Mouse (Mus musculus) neural tube, embryonic 11.5 days (tissue): ENCODE data around the gene Chrna3. TPM values are rescaled to one million over a fixed set of nuclear protein-coding genes. Genes with fewer than 3 reads are reported as not detected.

ENCODE experiments used
- ATAC-seq: fragments of 200-750 bp; cut with Nextera tagmentation; 2 replicates; pipeline ENCODE4 v1.8.0; 2017; ENCODE audit warnings: moderate number of reproducible peaks, mild to moderate bottlenecking, moderate TSS enrichment, moderate library complexity; ENCODE audit not compliant: insufficient read depth, low FRiP score, low TSS enrichment
- DNase-seq: peaks from one replicate; pipeline ENCODE4 v3.0.0-alpha.2; 2015; ENCODE audit warnings: low spot score
- H3K27ac ChIP-seq: fragments of 300-500 bp; sonication (generic); 2 replicates; pipeline ENCODE4 v1.5.1; 2014; ENCODE audit warnings: low read depth, mild to moderate bottlenecking, low read length
- H3K27me3 ChIP-seq: fragments of 300-500 bp; sonication (generic); 2 replicates; pipeline ENCODE4 v1.6.1; 2014; ENCODE audit warnings: mild to moderate bottlenecking, low read length, mixed read lengths; ENCODE audit not compliant: control insufficient read depth, insufficient read depth
- H3K36me3 ChIP-seq: fragments of 300-500 bp; sonication (generic); 2 replicates; pipeline ENCODE4 v1.6.1; 2014; ENCODE audit warnings: mild to moderate bottlenecking, low read length, moderate library complexity, mixed read lengths; ENCODE audit not compliant: control insufficient read depth, insufficient read depth
- H3K4me1 ChIP-seq: fragments of 300-500 bp; sonication (generic); 2 replicates; pipeline ENCODE4 v1.6.1; 2014; ENCODE audit warnings: low read length, mixed read lengths; ENCODE audit not compliant: control insufficient read depth, insufficient read depth
- H3K4me2 ChIP-seq: fragments of 300-500 bp; sonication (generic); 2 replicates; pipeline ENCODE4 v1.6.1; 2014; ENCODE audit warnings: low read depth, mild to moderate bottlenecking, moderate library complexity
- H3K4me3 ChIP-seq: fragments of 300-500 bp; sonication (generic); 2 replicates; pipeline ENCODE4 v1.5.1; 2014; ENCODE audit warnings: low read depth, low read length
- H3K9ac ChIP-seq: fragments of 300-500 bp; sonication (generic); 2 replicates; pipeline ENCODE4 v1.6.1; 2014; ENCODE audit warnings: mild to moderate bottlenecking, low read length
- H3K9me3 ChIP-seq: fragments of 300-500 bp; sonication (generic); 2 replicates; pipeline ENCODE4 v1.6.1; 2016; ENCODE audit warnings: low read length; ENCODE audit not compliant: control insufficient read depth
- whole genome bisulfite sequencing: fragments of 180-500 bp; shearing (Covaris S2); extraction: QIAGEN DNeasy Blood & Tissue Kit; methylation state at CpG from one replicate; pipeline ENCODE4 v1.1.7; 2014; 5-methylcytosine and 5-hydroxymethylcytosine counted together
- polyA plus RNA-seq: library from polyadenylated mRNA; unstranded; fragments of >200 nt; fragmentation: Nextera tagmentation; extraction: Ambion mirVana; gene quantifications from 2 replicates; pipeline ENCODE4 v1.2.1, GENCODE M21; 2014

Gene Chrna3
- polyA plus RNA-seq: 35.0 and 37.5 TPM in 2 replicates

DNA sequence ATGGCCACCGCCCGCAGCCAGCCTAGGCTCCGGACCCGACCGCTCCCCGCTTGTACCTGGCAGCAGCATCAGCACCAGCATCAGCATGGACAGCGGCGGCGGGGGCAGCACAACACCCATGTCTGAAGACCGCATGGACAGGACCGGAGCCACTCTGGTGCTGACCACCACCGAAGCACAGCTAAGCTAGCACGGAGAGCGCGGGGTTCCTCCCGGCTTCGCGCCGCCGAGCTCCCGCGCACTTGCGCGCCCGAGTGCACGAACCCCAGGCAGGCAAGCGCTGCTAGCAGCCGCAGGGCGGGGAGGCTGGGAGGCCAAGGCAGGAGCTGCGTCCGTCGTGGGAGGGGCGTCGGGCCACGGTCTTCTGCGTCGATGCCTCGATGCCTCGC lies at the start of gene Chrna3:
TSS of gene Chrna3 (minus strand) at position 288 of the 389 bp plus-strand sequence.
- H3K9ac ChIP-seq: peak within 1 kb of the TSS; percentile 78
- no peaks in the 10 kb centered on the region for H3K9me3 ChIP-seq
- H3K4me1 ChIP-seq: 0 out of 2 replicates have a peak, but pooled peaks cover 3% of the 10 kb centered on the region
- ATAC-seq: peak; percentile 61
- peaks cover 25% of the 10 kb centered on the region for H3K27me3 ChIP-seq
- peak within 1 kb of the TSS; percentile 68 for H3K4me2 ChIP-seq
- DNase-seq: peak; percentile 74
- H3K27ac ChIP-seq: peak within 1 kb of the TSS; percentile 34
- WGBS: 0% methylated on average over 39 of the region's 39 CpGs
- peak within 1 kb of the TSS; percentile 51 for H3K4me3 ChIP-seq
- no peaks in the 10 kb centered on the region for H3K36me3 ChIP-seq

DNA sequence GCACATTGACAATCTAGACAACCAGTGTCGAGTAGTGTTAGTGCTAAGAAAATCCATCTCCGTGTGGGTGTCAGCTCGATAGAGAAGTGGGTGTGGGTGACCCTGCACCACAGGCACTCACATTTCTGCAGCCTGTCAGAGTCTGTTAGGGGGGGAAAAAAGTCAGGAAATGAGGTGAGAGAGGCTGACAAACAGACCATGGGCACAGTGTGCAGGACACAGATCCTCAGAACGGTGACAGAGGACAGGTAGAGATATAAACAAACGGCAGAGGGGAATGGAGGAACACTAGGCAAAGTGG lies 41.6 kb upstream of the Chrna3 start:
- H3K9ac ChIP-seq: no peak overlapping the region
- ATAC-seq: no peak
- H3K27me3 ChIP-seq: no peaks in the 10 kb centered on the region
- DNase-seq: no peak
- no peak overlapping the region for H3K4me3 ChIP-seq
- no peak overlapping the region for H3K4me2 ChIP-seq
- H3K4me1 ChIP-seq: 0 out of 2 replicates have a peak, but pooled peaks cover 4% of the 10 kb centered on the region
- WGBS: 60% methylated on average over 5 of the region's 5 CpGs
- no peaks in the 10 kb centered on the region for H3K9me3 ChIP-seq
- H3K36me3 ChIP-seq: no peaks in the 10 kb centered on the region
- H3K27ac ChIP-seq: 0 out of 2 replicates have a peak overlapping the region, but pooled peaks have one; percentile 41

DNA sequence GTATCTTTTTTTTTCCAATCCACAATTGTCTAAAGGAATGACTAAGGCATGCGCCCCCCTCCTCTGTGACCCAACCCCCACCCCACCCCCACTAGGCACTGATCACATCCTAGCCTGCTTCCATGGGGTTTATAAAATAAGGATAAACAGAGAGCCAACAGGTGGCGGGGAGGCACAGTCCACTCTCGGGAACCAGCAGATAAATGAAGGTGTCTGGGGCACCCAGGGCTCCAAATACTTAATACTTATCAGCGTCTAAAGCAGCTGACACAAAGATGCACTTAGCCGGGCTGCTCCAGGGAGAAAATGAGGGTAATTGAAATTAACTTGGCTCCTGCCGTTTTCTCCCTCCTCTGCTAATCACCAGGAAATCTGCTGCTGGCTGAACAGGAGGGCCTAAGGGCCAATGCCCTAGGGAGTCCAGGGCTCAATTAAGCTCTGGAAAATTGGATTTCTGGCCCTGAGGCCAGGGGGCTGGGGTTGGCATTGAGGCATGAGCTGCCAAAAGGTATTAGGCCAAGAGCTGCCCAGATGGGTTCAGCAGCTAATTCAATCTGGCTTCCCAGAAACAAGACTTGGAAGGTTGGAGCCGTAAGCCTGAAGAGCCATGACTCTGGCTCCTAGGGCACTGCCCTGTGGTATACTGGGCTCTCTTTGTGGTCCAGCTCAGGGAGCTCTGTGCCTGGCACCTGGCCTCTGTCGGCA lies 41.0 kb upstream of the Chrna3 start:
- 34% methylated on average over 8 of the region's 8 CpGs for WGBS
- DNase-seq (peak; percentile 73), ATAC-seq (no peak; the same call in 1 of the 2 replicates)
- Histone ChIP-seq H3K4me1 (0 out of 2 replicates have a peak, but pooled peaks cover 4% of the 10 kb centered on the region), H3K27ac (0 out of 2 replicates have a peak overlapping the region, but pooled peaks have one; percentile 41), H3K9me3 (no peaks in the 10 kb centered on the region), H3K4me3 (no peak overlapping the region), H3K4me2 (no peak overlapping the region), H3K9ac (no peak overlapping the region), H3K27me3 (no peaks in the 10 kb centered on the region), H3K36me3 (no peaks in the 10 kb centered on the region)

DNA sequence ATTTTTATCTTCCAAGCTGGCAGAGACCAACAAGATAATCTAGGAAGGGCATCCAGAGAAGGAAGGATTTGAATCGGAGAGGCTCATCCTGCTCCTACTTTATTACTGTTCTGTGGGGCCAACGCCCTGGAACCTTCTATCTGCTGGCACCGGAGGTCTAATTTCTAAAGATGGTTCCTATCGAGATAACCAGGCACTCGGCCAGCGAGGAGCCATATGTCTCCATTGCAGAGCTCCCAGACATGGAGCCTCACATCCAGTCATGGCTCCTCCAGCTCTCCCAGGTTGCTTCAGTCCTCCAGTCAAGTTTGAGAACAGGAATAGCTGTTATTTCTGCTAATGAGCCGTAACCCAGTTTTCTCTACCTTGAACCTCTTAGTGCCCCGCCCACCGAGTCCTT lies 38.9 kb upstream of the Chrna3 start:
- H3K4me3 ChIP-seq: no peak overlapping the region
- H3K9ac ChIP-seq: no peak overlapping the region
- H3K4me2 ChIP-seq: no peak overlapping the region
- WGBS: 86% methylated on average over 9 of the region's 9 CpGs
- H3K36me3 ChIP-seq: no peaks in the 10 kb centered on the region
- no peaks in the 10 kb centered on the region for H3K9me3 ChIP-seq
- no peaks in the 10 kb centered on the region for H3K27me3 ChIP-seq
- no peak overlapping the region for H3K27ac ChIP-seq
- H3K4me1 ChIP-seq: 0 out of 2 replicates have a peak, but pooled peaks cover 4% of the 10 kb centered on the region
- DNase-seq: no peak
- ATAC-seq: no peak

DNA sequence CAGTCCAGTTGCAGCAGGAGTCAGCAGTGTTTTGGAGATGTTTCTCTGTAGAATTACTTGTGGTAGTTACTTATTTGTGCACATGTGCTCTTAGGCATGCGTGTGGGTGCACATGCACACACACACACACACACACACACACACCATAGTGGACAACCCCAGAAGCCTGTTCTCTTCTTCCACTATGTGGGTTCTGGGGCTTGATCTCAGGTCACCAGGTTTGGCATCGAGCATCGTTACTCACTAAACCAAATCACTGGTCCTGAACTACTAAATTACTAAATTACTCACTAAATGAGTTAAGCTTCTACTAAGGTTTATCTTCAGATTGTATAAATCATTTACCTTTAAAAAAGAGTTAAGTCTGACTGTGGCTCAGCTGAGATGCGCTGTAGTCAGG lies 31.7 kb upstream of the Chrna3 start:
- no peaks in the 10 kb centered on the region for H3K36me3 ChIP-seq
- H3K4me3 ChIP-seq: no peak overlapping the region
- WGBS: 99% methylated on average over 4 of the region's 4 CpGs
- no peak overlapping the region for H3K27ac ChIP-seq
- no peak overlapping the region for H3K4me2 ChIP-seq
- no peaks in the 10 kb centered on the region for H3K9me3 ChIP-seq
- H3K4me1 ChIP-seq: no peaks in the 10 kb centered on the region
- H3K9ac ChIP-seq: no peak overlapping the region
- H3K27me3 ChIP-seq: no peaks in the 10 kb centered on the region
- ATAC-seq (no peak), DNase-seq (no peak)

DNA sequence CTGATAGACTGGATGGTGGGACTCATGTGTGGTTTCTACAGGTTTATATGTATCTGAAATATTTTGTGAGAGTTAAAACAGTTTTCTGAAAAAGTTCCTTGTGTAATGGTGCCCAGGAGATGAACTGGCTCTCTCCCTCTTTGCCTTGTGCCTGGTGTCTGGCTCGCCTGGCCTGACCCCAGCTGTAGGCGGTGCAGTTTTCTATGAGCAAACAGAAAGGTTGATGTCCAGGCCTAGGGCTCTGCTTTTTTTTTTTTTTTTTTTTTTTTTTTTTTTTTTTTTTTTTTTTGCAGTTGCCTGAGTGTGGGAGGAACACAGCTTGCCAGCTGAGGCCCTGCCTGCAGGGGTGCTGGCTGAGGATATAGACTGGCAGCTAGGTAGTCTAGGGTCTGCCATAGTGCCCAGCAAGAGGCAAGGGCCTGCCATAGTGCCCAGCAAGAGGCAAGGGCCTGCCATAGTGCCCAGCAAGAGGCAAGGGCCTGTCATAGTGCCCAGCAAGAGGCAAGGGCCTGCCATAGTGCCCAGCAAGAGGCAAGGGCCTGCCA lies 29.1 kb upstream of the Chrna3 start:
- no peak overlapping the region for H3K4me2 ChIP-seq
- ATAC-seq (no peak), DNase-seq (no peak)
- no peak overlapping the region for H3K9ac ChIP-seq
- 75% methylated on average over 2 of the region's 2 CpGs for WGBS
- no peaks in the 10 kb centered on the region for H3K9me3 ChIP-seq
- H3K4me3 ChIP-seq: no peak overlapping the region
- no peak overlapping the region for H3K27ac ChIP-seq
- H3K4me1 ChIP-seq: no peaks in the 10 kb centered on the region
- H3K36me3 ChIP-seq: no peaks in the 10 kb centered on the region
- H3K27me3 ChIP-seq: no peaks in the 10 kb centered on the region

DNA sequence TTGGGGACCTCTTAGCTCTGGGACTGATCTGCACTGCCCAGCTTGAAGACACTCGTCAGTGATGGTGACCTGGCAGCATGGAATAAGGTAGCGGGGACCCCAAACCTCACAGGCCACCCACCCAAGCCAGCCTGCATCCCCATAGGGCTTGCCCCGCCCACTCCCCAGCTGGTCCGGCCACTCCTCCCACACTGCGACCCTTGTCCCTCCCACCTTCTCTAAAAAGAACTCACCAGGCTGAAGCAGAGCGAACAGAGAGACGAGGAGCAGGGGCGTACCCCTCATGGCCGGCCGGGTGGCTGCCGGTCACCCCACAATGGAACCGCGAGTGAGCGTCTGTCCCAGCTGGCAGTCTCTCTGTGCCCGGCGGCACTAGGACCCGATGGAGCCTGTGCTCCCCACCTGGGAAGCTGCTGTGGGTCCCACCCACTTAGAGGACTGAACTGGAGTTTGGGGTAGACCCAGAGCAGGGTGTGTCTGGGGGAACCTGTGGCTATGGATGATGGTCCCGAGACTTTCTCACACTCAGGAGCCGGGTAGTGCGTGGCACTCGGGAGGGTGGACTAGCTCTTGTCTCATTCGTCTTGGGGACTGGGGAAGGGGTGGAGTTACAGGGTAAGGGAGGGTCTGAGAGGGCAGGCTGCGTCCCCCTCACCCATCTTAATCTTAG lies 22.0 kb upstream of the Chrna3 start, which contains the start of gene Chrnb4:
TSS of gene Chrnb4 (minus strand) at position 569 of the 670 bp plus-strand sequence.
- Histone ChIP-seq H3K27ac (no peak within 1 kb of the TSS), H3K4me2 (peak within 1 kb of the TSS; percentile 69), H3K27me3 (no peaks in the 10 kb centered on the region), H3K9me3 (no peaks in the 10 kb centered on the region), H3K36me3 (no peaks in the 10 kb centered on the region), H3K4me1 (0 out of 2 replicates have a peak, but pooled peaks cover 7% of the 10 kb centered on the region), H3K4me3 (peak within 1 kb of the TSS; percentile 46), H3K9ac (peak within 1 kb of the TSS; percentile 44)
- DNase-seq (peak; percentile 61), ATAC-seq (peak; percentile 67)
- under 1% methylated on average over 23 of the region's 23 CpGs for WGBS

DNA sequence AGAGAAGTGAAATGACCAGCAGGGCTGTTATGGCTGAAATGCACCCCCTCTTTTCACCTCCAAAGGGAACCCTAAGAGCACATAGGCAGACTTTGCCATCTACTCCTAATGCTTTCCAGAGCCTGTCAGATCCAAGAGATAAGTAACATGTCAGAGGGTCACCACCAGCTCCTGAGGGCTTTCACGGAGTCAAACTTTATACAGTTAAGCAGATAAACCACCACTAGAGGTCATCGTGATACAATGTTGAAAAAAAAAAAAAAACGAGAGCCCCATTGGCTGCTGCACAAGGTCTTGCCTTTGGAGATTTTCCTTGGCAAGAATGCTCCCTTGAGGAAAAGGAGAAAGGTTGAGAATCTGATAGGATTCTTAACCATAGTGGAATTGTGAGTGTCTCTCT lies 20.4 kb upstream of the Chrna3 start:
- H3K4me1 ChIP-seq: 0 out of 2 replicates have a peak, but pooled peaks cover 7% of the 10 kb centered on the region
- no peak overlapping the region for H3K27ac ChIP-seq
- H3K27me3 ChIP-seq: no peaks in the 10 kb centered on the region
- H3K4me3 ChIP-seq: no peak overlapping the region
- DNase-seq: no peak
- H3K4me2 ChIP-seq: no peak overlapping the region
- ATAC-seq: no peak
- H3K36me3 ChIP-seq: no peaks in the 10 kb centered on the region
- 0% methylated on average over 3 of the region's 3 CpGs for WGBS
- H3K9ac ChIP-seq: no peak overlapping the region
- no peaks in the 10 kb centered on the region for H3K9me3 ChIP-seq
